Mouse (Mus musculus): ENCODE data around the gene Crybb3. TPM values are rescaled to one million over a fixed set of nuclear protein-coding genes. Genes with fewer than 3 reads are reported as not detected.
A peak's percentile ranks its signal among the peaks of the same experiment; 100 is the strongest.

The Crybb3 gene
- total and polyA plus RNA-seq, 2 experiments: 2.3 to 4.3 TPM

GRCm38 (mm10) chr5:113085931-113086330 lies 4.5 kb upstream of the Crybb3 start:
- Histone ChIP-seq H3K79me2 (ENCODE audit: control insufficient read depth, insufficient read depth, low read length) (no peaks in the 10 kb centered on the region), H3K27me3 (ENCODE audit: control insufficient read depth, insufficient read depth, low read length) (no peaks in the 10 kb centered on the region), H3K4me1 (ENCODE audit: control insufficient read depth, insufficient read depth, low read length) (peaks cover 18% of the 10 kb centered on the region), H3K36me3 (ENCODE audit: control insufficient read depth, insufficient read depth, low read length) (peaks cover 16% of the 10 kb centered on the region), H3K9ac (ENCODE audit: low read depth, low read length) (no peak overlapping the region), H3K27ac (replicated peaks; ENCODE audit: insufficient read depth, low read depth, low read length) (no peak overlapping the region), H3K4me3 (ENCODE audit: insufficient read depth, low read depth, low read length) (no peak overlapping the region)
- WGBS: 39% methylated on average over 2 of the region's 2 CpGs
- no peak for TF ChIP-seq CTCF (IDR thresholded peaks at IDR 0.05; ENCODE audit: low read depth, low read length)
- TF ChIP-seq POLR2A (IDR thresholded peaks at IDR 0.05; ENCODE audit: extremely low read depth, insufficient read depth, low read length): no peak
- DNase-seq (ENCODE audit: extremely low read depth, low read depth, low spot score): peak; percentile 85

DNA sequence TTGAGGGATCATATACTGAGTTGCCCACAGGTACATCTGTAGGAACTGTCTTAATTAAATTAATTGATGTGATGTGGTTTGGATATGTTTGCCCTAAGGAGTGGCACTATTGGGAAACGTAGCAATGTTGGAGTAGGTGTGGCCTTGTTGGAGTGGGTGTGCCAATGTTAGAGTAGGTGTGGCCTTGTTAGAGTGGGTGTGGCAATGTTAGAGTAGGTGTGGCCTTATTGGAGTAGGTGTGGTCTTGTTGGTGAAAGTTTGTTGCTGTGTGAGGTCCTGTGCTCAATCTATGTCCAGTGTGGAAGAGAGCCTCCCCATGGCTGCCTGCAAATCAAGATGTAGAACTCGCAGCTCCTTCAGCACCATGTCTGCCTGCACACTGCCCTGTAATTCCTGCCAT lies 2.9 kb upstream of the Crybb3 start:
- TF ChIP-seq CTCF (IDR thresholded peaks at IDR 0.05; ENCODE audit: low read depth, low read length): no peak
- no peak for TF ChIP-seq POLR2A (IDR thresholded peaks at IDR 0.05; ENCODE audit: extremely low read depth, insufficient read depth, low read length)
- Histone ChIP-seq H3K79me2 (ENCODE audit: control insufficient read depth, insufficient read depth, low read length) (no peaks in the 10 kb centered on the region), H3K4me1 (ENCODE audit: control insufficient read depth, insufficient read depth, low read length) (peaks cover 19% of the 10 kb centered on the region), H3K4me3 (ENCODE audit: insufficient read depth, low read depth, low read length) (no peak overlapping the region), H3K36me3 (ENCODE audit: control insufficient read depth, insufficient read depth, low read length) (0 out of 2 replicates have a peak, but pooled peaks cover 2% of the 10 kb centered on the region), H3K27me3 (ENCODE audit: control insufficient read depth, insufficient read depth, low read length) (no peaks in the 10 kb centered on the region), H3K27ac (replicated peaks; ENCODE audit: insufficient read depth, low read depth, low read length) (no peak overlapping the region), H3K9ac (ENCODE audit: low read depth, low read length) (no peak overlapping the region)
- DNase-seq (ENCODE audit: extremely low read depth, low read depth, low spot score): peak; percentile 75
- WGBS: 58% methylated on average over 2 of the region's 2 CpGs

- no peak for TF ChIP-seq CTCF (IDR thresholded peaks at IDR 0.05; ENCODE audit: low read depth, low read length)
- TF ChIP-seq POLR2A (IDR thresholded peaks at IDR 0.05; ENCODE audit: extremely low read depth, insufficient read depth, low read length): 0 out of 2 replicates have a peak, but pooled peaks have one; percentile 8
- Histone ChIP-seq H3K4me1 (ENCODE audit: control insufficient read depth, insufficient read depth, low read length) (peaks cover 19% of the 10 kb centered on the region), H3K27ac (replicated peaks; ENCODE audit: insufficient read depth, low read depth, low read length) (peak overlapping the region; percentile 58), H3K79me2 (ENCODE audit: control insufficient read depth, insufficient read depth, low read length) (no peaks in the 10 kb centered on the region), H3K27me3 (ENCODE audit: control insufficient read depth, insufficient read depth, low read length) (no peaks in the 10 kb centered on the region), H3K4me3 (ENCODE audit: insufficient read depth, low read depth, low read length) (no peak overlapping the region), H3K36me3 (ENCODE audit: control insufficient read depth, insufficient read depth, low read length) (no peaks in the 10 kb centered on the region), H3K9ac (ENCODE audit: low read depth, low read length) (peak overlapping the region; percentile 27; the same call in 1 of the 2 replicates)
- DNase-seq (ENCODE audit: extremely low read depth, low read depth, low spot score): peak; percentile 94
- WGBS: 23% methylated on average over 19 of the region's 19 CpGs
These were observed 1.2 kb upstream of the Crybb3 start for GRCm38 (mm10) chr5:113082356-113083168.

DNA sequence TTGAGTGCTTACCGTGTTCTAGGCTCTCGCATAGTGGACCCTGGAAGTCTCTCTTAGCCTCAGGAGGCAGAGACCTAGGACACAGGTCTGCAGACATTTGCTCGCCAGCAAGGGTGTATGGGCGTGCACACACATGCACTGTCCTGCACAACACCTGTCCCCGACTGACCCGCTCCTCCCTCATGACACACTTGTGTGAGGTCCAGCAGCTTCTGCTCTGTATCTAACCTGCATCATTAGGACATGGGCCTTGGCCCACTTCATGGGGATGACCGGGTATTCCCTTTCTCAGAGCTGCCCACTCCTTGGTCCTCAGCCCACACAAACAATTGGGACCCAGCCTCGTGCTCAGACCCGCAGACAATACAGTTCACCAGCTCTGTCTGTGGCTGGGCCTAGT lies 364 bp downstream of the Crybb3 start:
- no peaks in the 10 kb centered on the region for H3K79me2 ChIP-seq (ENCODE audit: control insufficient read depth, insufficient read depth, low read length)
- no peaks in the 10 kb centered on the region for H3K27me3 ChIP-seq (ENCODE audit: control insufficient read depth, insufficient read depth, low read length)
- no peaks in the 10 kb centered on the region for H3K36me3 ChIP-seq (ENCODE audit: control insufficient read depth, insufficient read depth, low read length)
- no peak overlapping the region for H3K9ac ChIP-seq (ENCODE audit: low read depth, low read length)
- no peak overlapping the region for H3K27ac ChIP-seq (replicated peaks; ENCODE audit: insufficient read depth, low read depth, low read length)
- peak; percentile 39 for DNase-seq (ENCODE audit: extremely low read depth, low read depth, low spot score)
- peaks cover 17% of the 10 kb centered on the region for H3K4me1 ChIP-seq (ENCODE audit: control insufficient read depth, insufficient read depth, low read length)
- H3K4me3 ChIP-seq (ENCODE audit: insufficient read depth, low read depth, low read length): no peak overlapping the region
- WGBS: 31% methylated on average over 9 of the region's 9 CpGs
- TF ChIP-seq POLR2A (IDR thresholded peaks at IDR 0.05; ENCODE audit: extremely low read depth, insufficient read depth, low read length): no peak
- TF ChIP-seq CTCF (IDR thresholded peaks at IDR 0.05; ENCODE audit: low read depth, low read length): no peak

DNA sequence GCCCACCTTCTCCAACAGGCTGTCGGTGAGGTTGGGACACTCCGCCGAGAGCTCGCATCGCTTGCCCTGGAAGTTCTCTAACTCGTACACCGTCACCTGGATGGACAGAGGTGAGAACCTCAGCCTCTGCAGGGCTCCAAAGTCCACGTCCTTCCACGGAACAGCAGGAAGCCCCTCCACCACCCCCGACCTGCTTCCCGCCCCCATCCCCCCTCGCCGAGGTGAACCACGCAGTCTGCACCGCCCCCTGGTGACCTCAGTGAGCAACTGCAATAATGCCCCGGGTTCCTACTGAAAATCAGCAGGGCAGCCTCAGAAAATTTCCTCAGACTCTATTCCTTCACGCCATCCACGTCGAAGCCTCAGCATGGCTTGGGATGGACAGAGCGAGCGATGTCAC lies 1.6 kb downstream of the Crybb3 start:
- Histone ChIP-seq H3K36me3 (ENCODE audit: control insufficient read depth, insufficient read depth, low read length) (no peaks in the 10 kb centered on the region), H3K27ac (replicated peaks; ENCODE audit: insufficient read depth, low read depth, low read length) (no peak overlapping the region), H3K79me2 (ENCODE audit: control insufficient read depth, insufficient read depth, low read length) (no peaks in the 10 kb centered on the region), H3K9ac (ENCODE audit: low read depth, low read length) (no peak overlapping the region), H3K4me3 (ENCODE audit: insufficient read depth, low read depth, low read length) (no peak overlapping the region), H3K27me3 (ENCODE audit: control insufficient read depth, insufficient read depth, low read length) (no peaks in the 10 kb centered on the region), H3K4me1 (ENCODE audit: control insufficient read depth, insufficient read depth, low read length) (peaks cover 17% of the 10 kb centered on the region)
- DNase-seq (ENCODE audit: extremely low read depth, low read depth, low spot score): no peak
- TF ChIP-seq POLR2A (IDR thresholded peaks at IDR 0.05; ENCODE audit: extremely low read depth, insufficient read depth, low read length) (no peak), CTCF (IDR thresholded peaks at IDR 0.05; ENCODE audit: low read depth, low read length) (peak; percentile 77)
- WGBS: 33% methylated on average over 21 of the region's 21 CpGs

DNA sequence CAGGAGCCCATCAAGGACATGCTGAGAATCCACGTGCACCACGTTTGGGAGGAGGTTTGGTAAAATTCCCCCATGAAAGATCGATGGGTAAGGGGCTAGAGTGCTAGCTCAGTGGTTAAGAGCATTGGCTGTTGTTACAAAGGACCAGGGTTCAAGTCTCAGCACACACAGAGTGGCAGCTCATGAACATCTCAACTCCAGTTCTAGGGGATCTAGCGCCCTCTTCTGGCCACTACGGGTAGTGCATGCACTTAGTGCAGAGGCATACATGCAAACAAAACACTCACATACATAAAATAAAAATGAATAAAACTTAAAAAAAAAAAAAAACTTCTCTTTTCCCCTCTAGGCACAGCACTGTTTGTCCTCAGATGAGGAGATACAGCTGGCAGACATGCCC lies 2.7 kb downstream of the Crybb3 start:
- 59% methylated on average over 5 of the region's 5 CpGs for WGBS
- TF ChIP-seq POLR2A (IDR thresholded peaks at IDR 0.05; ENCODE audit: extremely low read depth, insufficient read depth, low read length) (no peak), CTCF (IDR thresholded peaks at IDR 0.05; ENCODE audit: low read depth, low read length) (peak; percentile 61; the same call in 1 of the 2 replicates)

More for the DNA sequence above, 2.7 kb downstream of the Crybb3 start:
- H3K27me3 ChIP-seq (ENCODE audit: control insufficient read depth, insufficient read depth, low read length): no peaks in the 10 kb centered on the region
- H3K4me3 ChIP-seq (ENCODE audit: insufficient read depth, low read depth, low read length): no peak overlapping the region
- H3K27ac ChIP-seq (replicated peaks; ENCODE audit: insufficient read depth, low read depth, low read length): no peak overlapping the region
- H3K9ac ChIP-seq (ENCODE audit: low read depth, low read length): no peak overlapping the region
- no peak for DNase-seq (ENCODE audit: extremely low read depth, low read depth, low spot score)
- no peaks in the 10 kb centered on the region for H3K36me3 ChIP-seq (ENCODE audit: control insufficient read depth, insufficient read depth, low read length)
- H3K79me2 ChIP-seq (ENCODE audit: control insufficient read depth, insufficient read depth, low read length): no peaks in the 10 kb centered on the region
- H3K4me1 ChIP-seq (ENCODE audit: control insufficient read depth, insufficient read depth, low read length): peaks cover 17% of the 10 kb centered on the region
